27 mouse cellular contexts compared by ENCODE assay signal in genomic region chr12:25305764-25306653, GRCm38 (mm10).
DNase-seq lines count a peak whose midpoint lies in the region; ATAC-seq lines count a peak whose summit lies in the region.
"Had no signal": no experiment of that assay in that cellular context is flagged by ENCODE, and none has a peak within 500 bp of the region (broad histone marks: within the 10 kb centered on the region; RNA-seq: fewer than 3 reads in every experiment).

No protein-coding gene starts in this region.

- no peaks in the 10 kb centered on the region for H3K9me3 ChIP-seq in hindbrain, embryonic 13.5 days
- H3K9me3 ChIP-seq in hindbrain, embryonic 14.5 days (ENCODE audit: control insufficient read depth, low read length) = no peaks in the 10 kb centered on the region
- H3K9me3 ChIP-seq: embryonic facial prominence, embryonic 10.5 days; forebrain, embryonic 15.5 days; heart, embryonic 12.5 days; hindbrain, embryonic 15.5 days; kidney, embryonic 15.5 days; limb, embryonic 12.5 days; neural tube, embryonic 15.5 days; stomach, embryonic 15.5 days had no signal

- H3K27me3 ChIP-seq in hindbrain, embryonic 13.5 days = no peaks in the 10 kb centered on the region
- no peaks in the 10 kb centered on the region for H3K27me3 ChIP-seq in hindbrain, embryonic 14.5 days (ENCODE audit: control insufficient read depth, insufficient read depth, low read length)
- H3K27me3 ChIP-seq: forebrain, embryonic 15.5 days; heart, embryonic 12.5 days; hindbrain, embryonic 15.5 days; kidney, embryonic 15.5 days; limb, embryonic 12.5 days; neural tube, embryonic 15.5 days; stomach, embryonic 15.5 days had no signal

- no peak for DNase-seq in hindbrain, embryonic 14.5 days (ENCODE audit: low spot score)
- DNase-seq in A20 (ENCODE audit: low read depth, low spot score) = peak; percentile 92
- peak; percentile 66 for DNase-seq in naive thymus-derived CD4-positive, alpha-beta T cell, adult 2 months (ENCODE audit: low read depth)
- DNase-seq in kidney, adult 8-10 months = no peak
- DNase-seq: adrenal gland, adult 2 months; cerebellum, adult 8-10 months; heart, postnatal 10 days; kidney, postnatal 36 days; layer of hippocampus, postnatal 36 days; liver, postnatal 0 days; lung, postnatal 10 days; right cerebral cortex, adult 18-20 months; right cerebral cortex, postnatal 4 days had no signal

- H3K4me2 ChIP-seq in hindbrain, embryonic 13.5 days = no peak overlapping the region
- H3K4me2 ChIP-seq in hindbrain, embryonic 14.5 days (replicated peaks) = no peak overlapping the region
- H3K4me2 ChIP-seq: forebrain, embryonic 15.5 days; heart, embryonic 12.5 days; hindbrain, embryonic 15.5 days; kidney, embryonic 15.5 days; limb, embryonic 12.5 days; liver, embryonic 11.5 days; midbrain, embryonic 11.5 days; neural tube, embryonic 15.5 days; stomach, embryonic 15.5 days had no signal

- peaks cover 21% of the 10 kb centered on the region for H3K4me1 ChIP-seq in hindbrain, embryonic 13.5 days (replicated peaks)
- no peaks in the 10 kb centered on the region for H3K4me1 ChIP-seq in hindbrain, embryonic 14.5 days (replicated peaks; ENCODE audit: control insufficient read depth, insufficient read depth, low read length)

- no peak overlapping the region for H3K4me3 ChIP-seq in hindbrain, embryonic 13.5 days
- no peak overlapping the region for H3K4me3 ChIP-seq in hindbrain, embryonic 14.5 days (replicated peaks; ENCODE audit: low read length)
- H3K4me3 ChIP-seq: embryonic facial prominence, embryonic 10.5 days; forebrain, embryonic 15.5 days; heart, embryonic 12.5 days; hindbrain, embryonic 15.5 days; kidney, embryonic 15.5 days; limb, embryonic 12.5 days; neural tube, embryonic 15.5 days; stomach, embryonic 15.5 days had no signal

- peak overlapping the region; percentile 62; the same call in 1 of the 2 replicates for H3K27ac ChIP-seq in hindbrain, embryonic 13.5 days
- no peak overlapping the region for H3K27ac ChIP-seq in hindbrain, embryonic 14.5 days
- H3K27ac ChIP-seq: forebrain, embryonic 15.5 days; hindbrain, embryonic 15.5 days; kidney, embryonic 15.5 days; limb, embryonic 12.5 days; neural tube, embryonic 15.5 days; stomach, embryonic 15.5 days had no signal

- H3K36me3 ChIP-seq in hindbrain, embryonic 13.5 days = no peaks in the 10 kb centered on the region
- no peaks in the 10 kb centered on the region for H3K36me3 ChIP-seq in hindbrain, embryonic 14.5 days (replicated peaks; ENCODE audit: control insufficient read depth, insufficient read depth)
- H3K36me3 ChIP-seq: embryonic facial prominence, embryonic 10.5 days; forebrain, embryonic 15.5 days; heart, embryonic 12.5 days; hindbrain, embryonic 15.5 days; kidney, embryonic 15.5 days; limb, embryonic 12.5 days; neural tube, embryonic 15.5 days; stomach, embryonic 15.5 days had no signal

- no peak for ATAC-seq in hindbrain, embryonic 13.5 days (ENCODE audit: low FRiP score)
- no peak for ATAC-seq in hindbrain, embryonic 14.5 days (ENCODE audit: low FRiP score)
- ATAC-seq in CD4-positive, CD25-positive, alpha-beta regulatory T cell, adult 4 months = peak; percentile 95
- no peak for ATAC-seq in cerebellum, adult (ENCODE audit: insufficient number of reproducible peaks, low FRiP score, low TSS enrichment)
- ATAC-seq: forebrain, embryonic 15.5 days; intestine, postnatal 0 days; liver, postnatal 0 days had no signal

- no peak overlapping the region for H3K9ac ChIP-seq in hindbrain, embryonic 13.5 days
- no peak overlapping the region for H3K9ac ChIP-seq in hindbrain, embryonic 14.5 days
- H3K9ac ChIP-seq: forebrain, embryonic 15.5 days; heart, embryonic 12.5 days; hindbrain, embryonic 15.5 days; kidney, embryonic 15.5 days; limb, embryonic 12.5 days; liver, postnatal 0 days; neural tube, embryonic 15.5 days; stomach, embryonic 15.5 days had no signal

- 87% methylated on average over 12 of the region's 12 CpGs for WGBS in hindbrain, embryonic 13.5 days
- 83% methylated on average over 12 of the region's 12 CpGs for WGBS in hindbrain, embryonic 14.5 days

Comparison
In these comparisons a context has a peak if more than half of its experiments do, and no peak if none do; other contexts are left out.
1. DNase-seq: peak in A20 (single experiment) and naive thymus-derived CD4-positive, alpha-beta T cell, adult 2 months (single experiment); none in hindbrain, embryonic 14.5 days (single experiment) and kidney, adult 8-10 months (0 of 2).